Mouse (Mus musculus) ES-Bruce4 (cell line): ENCODE results near the gene Myrip.

Source experiments
- CTCF ChIP-seq: IDR thresholded peaks from one replicate; pipeline ENCODE4 v1.8.1; 2011; ENCODE audit warnings: low read depth, low read length
- EP300 ChIP-seq: IDR thresholded peaks from 2 replicates; pipeline ENCODE4 v1.6.1; 2011; ENCODE audit warnings: low read depth, low read length; ENCODE audit not compliant: insufficient read depth
- POLR2A ChIP-seq: IDR thresholded peaks from one replicate; pipeline ENCODE4 v1.8.1; 2011; ENCODE audit warnings: low read length; ENCODE audit not compliant: insufficient read depth

DNA sequence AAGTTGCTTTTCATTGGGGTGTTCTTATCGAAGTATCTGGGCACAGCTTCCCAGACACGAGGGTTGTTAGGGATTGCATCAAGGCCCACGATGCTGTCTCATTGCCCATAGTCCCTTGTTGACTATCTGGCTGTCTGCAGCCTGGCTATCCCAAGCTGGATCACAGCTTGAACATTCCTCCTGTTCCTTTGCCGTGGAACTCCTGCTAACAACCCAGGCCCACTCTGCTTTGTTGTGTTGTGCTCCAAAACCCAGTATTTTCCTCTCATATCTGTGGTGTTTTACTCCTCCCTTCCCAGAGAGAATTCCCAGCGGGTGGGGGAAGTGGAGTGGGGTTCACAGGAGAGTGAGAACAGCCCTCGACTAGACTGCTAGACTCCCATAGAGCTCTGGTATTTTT, 56.7 kb downstream of the Myrip start:
- TF ChIP-seq CTCF (no peak), EP300 (no peak), POLR2A (no peak)
